Mouse (Mus musculus): ENCODE results near the gene Pou4f1. TPM values are rescaled to one million over a fixed set of nuclear protein-coding genes. Genes with fewer than 3 reads are reported as not detected.

The Pou4f1 gene
- polyA plus RNA-seq, 1 experiment from 2014 or later = 0.16 TPM

DNA sequence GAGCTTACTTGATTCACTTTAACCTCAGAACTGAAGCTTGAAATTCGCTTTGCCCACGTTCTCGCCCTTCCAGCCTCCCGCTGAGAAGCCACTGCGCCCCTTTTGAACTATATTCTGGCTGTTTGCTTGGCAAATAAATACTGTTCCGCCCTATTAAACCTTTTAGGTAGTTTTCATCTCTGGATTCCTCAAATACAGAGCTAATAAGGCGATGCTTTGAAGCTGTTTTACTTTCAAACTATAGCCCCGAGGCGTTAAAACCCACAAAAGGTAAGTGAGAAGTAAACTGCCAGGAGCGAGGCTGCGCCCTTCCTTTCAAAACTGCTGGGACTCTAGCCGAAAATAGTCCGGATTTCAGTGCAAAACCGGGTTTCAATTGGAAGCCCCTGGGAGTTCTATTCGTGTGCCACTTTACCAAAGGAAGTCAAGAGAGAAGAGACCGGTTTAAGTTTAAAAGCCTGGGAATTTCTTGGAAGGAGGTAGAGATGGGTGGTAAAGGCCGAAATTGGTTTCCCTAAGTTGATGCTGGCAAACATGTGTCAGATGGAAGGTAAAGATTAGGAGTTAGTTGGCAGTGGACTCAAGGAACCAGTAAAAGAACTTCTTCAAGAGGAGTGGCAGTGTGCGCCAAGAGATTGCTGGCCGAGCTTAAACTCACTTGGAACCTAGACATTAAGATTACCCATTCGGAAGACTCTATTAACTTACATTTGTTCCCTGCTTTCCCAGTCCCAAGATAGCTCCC lies 9.7 kb downstream of the Pou4f1 start:
- TF ChIP-seq EP300 (IDR thresholded peaks at IDR 0.05) (no peak), CTCF (IDR thresholded peaks at IDR 0.05) (no peak)
- H3K9ac ChIP-seq (replicated peaks; ENCODE audit: low read depth) = no peak overlapping the region
- no peaks in the 10 kb centered on the region for H3K9me3 ChIP-seq (ENCODE audit: low read length)
- 2% methylated on average over 20 of the region's 20 CpGs for WGBS
- H3K36me3 ChIP-seq (ENCODE audit: insufficient read depth, low read length) = no peaks in the 10 kb centered on the region
- peaks cover 50% of the 10 kb centered on the region for H3K27me3 ChIP-seq (replicated peaks; ENCODE audit: insufficient read depth, low read length)
- ATAC-seq (no peak), DNase-seq (ENCODE audit: low spot score) (no peak)
- H3K4me1 ChIP-seq (ENCODE audit: insufficient read depth, low read depth, low read length) = no peaks in the 10 kb centered on the region
- H3K4me3 ChIP-seq (ENCODE audit: low read depth, low read length) = no peak overlapping the region
- no peak overlapping the region for H3K4me2 ChIP-seq (replicated peaks; ENCODE audit: low read depth, low read length)
- H3K27ac ChIP-seq (ENCODE audit: low read length) = no peak overlapping the region

- DNase-seq (ENCODE audit: low spot score) = no peak
- no peak for TF ChIP-seq EP300 (IDR thresholded peaks at IDR 0.05)
- TF ChIP-seq CTCF (IDR thresholded peaks at IDR 0.05) = no peak
- Histone ChIP-seq H3K9me3 (ENCODE audit: low read length) (no peaks in the 10 kb centered on the region), H3K27me3 (replicated peaks; ENCODE audit: insufficient read depth, low read length) (peaks cover 44% of the 10 kb centered on the region), H3K36me3 (ENCODE audit: insufficient read depth, low read length) (no peaks in the 10 kb centered on the region), H3K9ac (replicated peaks; ENCODE audit: low read depth) (no peak overlapping the region), H3K4me2 (replicated peaks; ENCODE audit: low read depth, low read length) (no peak overlapping the region), H3K4me1 (ENCODE audit: insufficient read depth, low read depth, low read length) (no peaks in the 10 kb centered on the region), H3K4me3 (ENCODE audit: low read depth, low read length) (no peak overlapping the region), H3K27ac (ENCODE audit: low read length) (no peak overlapping the region)
- 5% methylated on average over 5 of the region's 5 CpGs for WGBS
- ATAC-seq = no peak
These were observed 10.8 kb downstream of the Pou4f1 start for GRCm38 (mm10) chr14:104456976-104457375.

DNA sequence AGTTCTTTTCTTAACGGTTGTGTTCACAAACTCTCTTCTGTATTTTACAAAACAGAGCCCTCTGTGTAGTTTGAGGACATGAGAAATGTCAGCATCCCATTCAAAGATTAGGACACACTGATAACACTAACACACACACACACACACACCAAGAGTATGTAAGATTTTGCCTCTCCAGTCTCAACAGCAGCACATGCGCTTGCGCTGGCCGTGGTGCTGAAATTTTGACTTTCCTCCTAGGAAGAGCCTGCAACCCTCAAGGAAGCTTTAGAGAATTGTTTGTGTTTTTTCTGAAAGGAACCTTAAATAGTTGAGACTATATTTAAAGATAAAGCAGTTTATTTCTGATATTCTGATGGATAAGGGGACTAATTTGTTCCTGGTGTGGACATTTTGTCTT lies 14.0 kb downstream of the Pou4f1 start:
- Histone ChIP-seq H3K9ac (replicated peaks; ENCODE audit: low read depth) (no peak overlapping the region), H3K27me3 (replicated peaks; ENCODE audit: insufficient read depth, low read length) (peaks cover 23% of the 10 kb centered on the region), H3K4me3 (ENCODE audit: low read depth, low read length) (no peak overlapping the region), H3K4me1 (ENCODE audit: insufficient read depth, low read depth, low read length) (no peaks in the 10 kb centered on the region), H3K4me2 (replicated peaks; ENCODE audit: low read depth, low read length) (no peak overlapping the region), H3K36me3 (ENCODE audit: insufficient read depth, low read length) (no peaks in the 10 kb centered on the region), H3K9me3 (ENCODE audit: low read length) (no peaks in the 10 kb centered on the region), H3K27ac (ENCODE audit: low read length) (no peak overlapping the region)
- 10% methylated on average over 4 of the region's 4 CpGs for WGBS
- ATAC-seq = no peak
- no peak for TF ChIP-seq EP300 (IDR thresholded peaks at IDR 0.05)
- no peak for TF ChIP-seq CTCF (IDR thresholded peaks at IDR 0.05)
- DNase-seq (ENCODE audit: low spot score) = peak; percentile 78

GRCm38 (mm10) chr14:104434293-104434692 lies 33.5 kb downstream of the Pou4f1 start:
- no peak overlapping the region for H3K4me2 ChIP-seq (replicated peaks; ENCODE audit: low read depth, low read length)
- TF ChIP-seq EP300 (IDR thresholded peaks at IDR 0.05) = no peak
- TF ChIP-seq CTCF (IDR thresholded peaks at IDR 0.05) = no peak
- no peaks in the 10 kb centered on the region for H3K27me3 ChIP-seq (replicated peaks; ENCODE audit: insufficient read depth, low read length)
- no peaks in the 10 kb centered on the region for H3K36me3 ChIP-seq (ENCODE audit: insufficient read depth, low read length)
- no peaks in the 10 kb centered on the region for H3K9me3 ChIP-seq (ENCODE audit: low read length)
- H3K9ac ChIP-seq (replicated peaks; ENCODE audit: low read depth) = no peak overlapping the region
- ATAC-seq (no peak), DNase-seq (ENCODE audit: low spot score) (no peak)
- no peaks in the 10 kb centered on the region for H3K4me1 ChIP-seq (ENCODE audit: insufficient read depth, low read depth, low read length)
- WGBS = 28% methylated on average over 2 of the region's 2 CpGs
- no peak overlapping the region for H3K4me3 ChIP-seq (ENCODE audit: low read depth, low read length)
- no peak overlapping the region for H3K27ac ChIP-seq (ENCODE audit: low read length)

DNA sequence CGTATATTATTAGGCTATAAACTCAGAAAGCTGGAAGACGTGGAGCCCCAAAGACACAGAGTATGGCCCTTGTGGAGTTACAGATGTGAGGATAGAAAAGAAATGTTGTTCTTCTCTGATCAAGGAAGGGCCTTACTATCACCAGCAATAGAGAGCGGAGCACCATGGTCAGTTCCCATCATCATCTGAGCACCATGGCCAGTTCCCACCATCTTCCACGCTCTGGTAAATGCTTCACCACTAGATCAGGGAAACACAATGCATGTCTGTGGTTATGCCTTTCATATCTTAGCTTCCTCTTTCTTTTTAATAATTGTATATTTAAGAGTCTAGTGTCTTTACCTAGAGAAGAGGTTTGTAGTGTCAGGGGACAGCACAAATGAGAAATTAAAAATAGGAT lies 37.0 kb downstream of the Pou4f1 start:
- no peaks in the 10 kb centered on the region for H3K36me3 ChIP-seq (ENCODE audit: insufficient read depth, low read length)
- 62% methylated on average over 4 of the region's 4 CpGs for WGBS
- no peak overlapping the region for H3K27ac ChIP-seq (ENCODE audit: low read length)
- H3K4me3 ChIP-seq (ENCODE audit: low read depth, low read length) = no peak overlapping the region
- TF ChIP-seq CTCF (IDR thresholded peaks at IDR 0.05) = no peak
- no peak for TF ChIP-seq EP300 (IDR thresholded peaks at IDR 0.05)
- no peak overlapping the region for H3K9ac ChIP-seq (replicated peaks; ENCODE audit: low read depth)
- ATAC-seq = no peak
- no peak overlapping the region for H3K4me2 ChIP-seq (replicated peaks; ENCODE audit: low read depth, low read length)
- no peak for DNase-seq (ENCODE audit: low spot score)
- no peaks in the 10 kb centered on the region for H3K4me1 ChIP-seq (ENCODE audit: insufficient read depth, low read depth, low read length)
- H3K27me3 ChIP-seq (replicated peaks; ENCODE audit: insufficient read depth, low read length) = no peaks in the 10 kb centered on the region
- no peaks in the 10 kb centered on the region for H3K9me3 ChIP-seq (ENCODE audit: low read length)

DNA sequence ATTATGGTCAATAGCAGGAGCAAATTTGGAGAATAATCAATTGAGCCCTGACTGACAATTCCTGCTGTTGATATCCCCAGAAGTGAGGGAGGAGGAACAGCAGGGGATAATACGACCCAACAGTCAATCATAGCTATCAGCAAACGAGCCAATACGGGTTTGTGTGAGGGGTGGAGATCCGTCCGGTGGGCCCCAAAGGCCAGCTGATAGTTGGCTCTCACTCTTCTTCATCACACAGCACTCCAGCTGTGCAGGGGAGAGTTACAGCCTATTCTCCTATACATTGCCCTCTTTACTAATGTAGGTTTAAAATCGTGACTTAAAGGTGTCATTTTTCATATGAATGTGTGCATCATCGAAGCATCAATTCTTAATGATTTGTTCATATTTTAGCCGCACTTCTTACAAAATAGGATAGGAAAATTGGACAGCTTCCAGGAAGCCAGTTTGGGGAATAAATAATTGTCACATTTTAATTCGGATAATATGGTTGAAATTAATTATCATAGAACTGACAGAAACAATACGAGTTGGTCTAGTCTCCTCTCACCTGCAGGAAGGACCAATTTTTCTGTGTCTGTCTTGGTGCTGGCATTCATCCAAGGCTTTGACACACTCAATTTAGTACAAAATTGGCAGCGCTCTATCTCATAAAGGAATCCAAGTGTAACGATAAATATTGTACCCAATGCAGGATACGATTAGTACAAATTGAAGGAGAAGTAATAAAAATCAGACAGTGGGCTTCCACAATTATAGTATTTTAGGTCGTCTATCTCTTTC lies 43.9 kb downstream of the Pou4f1 start:
- 57% methylated on average over 14 of the region's 14 CpGs for WGBS
- no peak for DNase-seq (ENCODE audit: low spot score)
- Histone ChIP-seq H3K9ac (replicated peaks; ENCODE audit: low read depth) (no peak overlapping the region), H3K27ac (ENCODE audit: low read length) (no peak overlapping the region), H3K9me3 (ENCODE audit: low read length) (no peaks in the 10 kb centered on the region), H3K27me3 (replicated peaks; ENCODE audit: insufficient read depth, low read length) (no peaks in the 10 kb centered on the region), H3K4me3 (ENCODE audit: low read depth, low read length) (no peak overlapping the region), H3K4me1 (ENCODE audit: insufficient read depth, low read depth, low read length) (no peaks in the 10 kb centered on the region), H3K36me3 (ENCODE audit: insufficient read depth, low read length) (no peaks in the 10 kb centered on the region), H3K4me2 (replicated peaks; ENCODE audit: low read depth, low read length) (no peak overlapping the region)
- ATAC-seq = no peak
- TF ChIP-seq CTCF (IDR thresholded peaks at IDR 0.05) = no peak
- no peak for TF ChIP-seq EP300 (IDR thresholded peaks at IDR 0.05)

Other genes starting within 250 kb of the Pou4f1 start
- gene Rnf219, start 54.6 kb upstream of the Pou4f1 start, polyA plus RNA-seq (2015; fragmentation: Nextera tagmentation; extraction: Ambion mirVana) = 11.4 and 13.3 TPM in 2 replicates